Mouse (Mus musculus): Measurements from ENCODE around the gene Slc35e3. TPM values are rescaled to one million over a fixed set of nuclear protein-coding genes. Genes with fewer than 3 reads are reported as not detected.

The Slc35e3 gene
- polyA plus RNA-seq, 1 experiment from 2014 or later = 17.5 TPM

- no peak overlapping the region for H3K27ac ChIP-seq
- ATAC-seq (ENCODE audit: borderline replicate concordance, extremely low read depth, low FRiP score, low TSS enrichment) = no peak
- H3K4me2 ChIP-seq = no peak overlapping the region
- H3K36me3 ChIP-seq = peaks cover 82% of the 10 kb centered on the region
- H3K4me3 ChIP-seq = no peak overlapping the region
- no peaks in the 10 kb centered on the region for H3K27me3 ChIP-seq
- WGBS = 88% methylated on average over 3 of the region's 3 CpGs
- H3K9ac ChIP-seq = no peak overlapping the region
- no peaks in the 10 kb centered on the region; the same call in 1 of the 2 replicates for H3K4me1 ChIP-seq
- no peaks in the 10 kb centered on the region for H3K9me3 ChIP-seq
Measured at GRCm38 (mm10) chr10:117703506-117703905, 42.7 kb downstream of the Slc35e3 start.

GRCm38 (mm10) chr10:117702024-117702833 lies 43.9 kb downstream of the Slc35e3 start:
- H3K9ac ChIP-seq = no peak overlapping the region
- no peaks in the 10 kb centered on the region for H3K27me3 ChIP-seq
- no peak overlapping the region for H3K4me2 ChIP-seq
- no peak overlapping the region for H3K4me3 ChIP-seq
- no peak overlapping the region for H3K27ac ChIP-seq
- no peaks in the 10 kb centered on the region; the same call in 1 of the 2 replicates for H3K4me1 ChIP-seq
- no peaks in the 10 kb centered on the region for H3K9me3 ChIP-seq
- WGBS = 92% methylated on average over 6 of the region's 6 CpGs
- ATAC-seq (ENCODE audit: borderline replicate concordance, extremely low read depth, low FRiP score, low TSS enrichment) = no peak
- peaks cover 89% of the 10 kb centered on the region for H3K36me3 ChIP-seq

- Histone ChIP-seq H3K4me2 (no peak overlapping the region), H3K4me1 (no peaks in the 10 kb centered on the region), H3K27ac (no peak overlapping the region), H3K9ac (no peak overlapping the region), H3K4me3 (no peak overlapping the region), H3K27me3 (no peaks in the 10 kb centered on the region), H3K36me3 (peaks cover 90% of the 10 kb centered on the region), H3K9me3 (no peaks in the 10 kb centered on the region)
- ATAC-seq (ENCODE audit: borderline replicate concordance, extremely low read depth, low FRiP score, low TSS enrichment) = no peak
- WGBS = 89% methylated on average over 6 of the region's 6 CpGs
Measured at GRCm38 (mm10) chr10:117701034-117701829, 44.9 kb downstream of the Slc35e3 start.

GRCm38 (mm10) chr10:117700450-117700849 lies 45.7 kb downstream of the Slc35e3 start:
- no peaks in the 10 kb centered on the region for H3K27me3 ChIP-seq
- H3K27ac ChIP-seq = no peak overlapping the region
- H3K4me3 ChIP-seq = no peak overlapping the region
- no peaks in the 10 kb centered on the region for H3K4me1 ChIP-seq
- H3K9me3 ChIP-seq = no peaks in the 10 kb centered on the region
- no peak for ATAC-seq (ENCODE audit: borderline replicate concordance, extremely low read depth, low FRiP score, low TSS enrichment)
- 86% methylated on average over 1 of the region's 1 CpGs for WGBS
- peaks cover 95% of the 10 kb centered on the region for H3K36me3 ChIP-seq
- H3K9ac ChIP-seq = no peak overlapping the region
- H3K4me2 ChIP-seq = no peak overlapping the region

- WGBS = 92% methylated on average over 4 of the region's 4 CpGs
- H3K9me3 ChIP-seq = no peaks in the 10 kb centered on the region
- no peaks in the 10 kb centered on the region for H3K4me1 ChIP-seq
- no peak overlapping the region for H3K27ac ChIP-seq
- H3K27me3 ChIP-seq = no peaks in the 10 kb centered on the region
- no peak overlapping the region for H3K9ac ChIP-seq
- H3K36me3 ChIP-seq = peaks cover 95% of the 10 kb centered on the region
- H3K4me2 ChIP-seq = no peak overlapping the region
- ATAC-seq (ENCODE audit: borderline replicate concordance, extremely low read depth, low FRiP score, low TSS enrichment) = no peak
- H3K4me3 ChIP-seq = no peak overlapping the region
Measured at GRCm38 (mm10) chr10:117699914-117700313, 46.3 kb downstream of the Slc35e3 start.

GRCm38 (mm10) chr10:117698313-117699138 lies 47.6 kb downstream of the Slc35e3 start:
- Histone ChIP-seq H3K27ac (no peak overlapping the region), H3K36me3 (peaks cover 93% of the 10 kb centered on the region), H3K27me3 (no peaks in the 10 kb centered on the region), H3K4me1 (no peaks in the 10 kb centered on the region), H3K4me3 (no peak overlapping the region), H3K9me3 (no peaks in the 10 kb centered on the region), H3K9ac (no peak overlapping the region), H3K4me2 (no peak overlapping the region)
- no peak for ATAC-seq (ENCODE audit: borderline replicate concordance, extremely low read depth, low FRiP score, low TSS enrichment)
- WGBS = 92% methylated on average over 10 of the region's 10 CpGs

- no peaks in the 10 kb centered on the region for H3K27me3 ChIP-seq
- H3K4me1 ChIP-seq = no peaks in the 10 kb centered on the region
- no peak for ATAC-seq (ENCODE audit: borderline replicate concordance, extremely low read depth, low FRiP score, low TSS enrichment)
- H3K27ac ChIP-seq = no peak overlapping the region
- no peak overlapping the region for H3K4me2 ChIP-seq
- no peak overlapping the region for H3K4me3 ChIP-seq
- WGBS = 86% methylated on average over 3 of the region's 3 CpGs
- no peaks in the 10 kb centered on the region for H3K9me3 ChIP-seq
- peaks cover 90% of the 10 kb centered on the region for H3K36me3 ChIP-seq
- H3K9ac ChIP-seq = no peak overlapping the region
Measured at GRCm38 (mm10) chr10:117697561-117698115, 48.5 kb downstream of the Slc35e3 start.

GRCm38 (mm10) chr10:117696827-117697560 lies 49.2 kb downstream of the Slc35e3 start:
- Histone ChIP-seq H3K27me3 (no peaks in the 10 kb centered on the region), H3K27ac (no peak overlapping the region), H3K9me3 (no peaks in the 10 kb centered on the region), H3K4me3 (no peak overlapping the region), H3K9ac (no peak overlapping the region), H3K4me1 (no peaks in the 10 kb centered on the region), H3K4me2 (no peak overlapping the region), H3K36me3 (peaks cover 92% of the 10 kb centered on the region)
- ATAC-seq (ENCODE audit: borderline replicate concordance, extremely low read depth, low FRiP score, low TSS enrichment) = no peak
- 88% methylated on average over 6 of the region's 6 CpGs for WGBS

GRCm38 (mm10) chr10:117696021-117696826 lies 49.9 kb downstream of the Slc35e3 start:
- no peaks in the 10 kb centered on the region for H3K4me1 ChIP-seq
- H3K9ac ChIP-seq = no peak overlapping the region
- H3K36me3 ChIP-seq = peaks cover 92% of the 10 kb centered on the region
- H3K27me3 ChIP-seq = no peaks in the 10 kb centered on the region
- no peak for ATAC-seq (ENCODE audit: borderline replicate concordance, extremely low read depth, low FRiP score, low TSS enrichment)
- no peak overlapping the region for H3K27ac ChIP-seq
- 83% methylated on average over 8 of the region's 8 CpGs for WGBS
- no peak overlapping the region for H3K4me2 ChIP-seq
- H3K4me3 ChIP-seq = no peak overlapping the region
- H3K9me3 ChIP-seq = no peaks in the 10 kb centered on the region

- H3K36me3 ChIP-seq = peaks cover 92% of the 10 kb centered on the region
Measured at GRCm38 (mm10) chr10:117695605-117696004, 50.6 kb downstream of the Slc35e3 start.

More at GRCm38 (mm10) chr10:117695605-117696004, 50.6 kb downstream of the Slc35e3 start:
- Histone ChIP-seq H3K4me2 (no peak overlapping the region), H3K9me3 (no peaks in the 10 kb centered on the region), H3K9ac (no peak overlapping the region), H3K4me3 (no peak overlapping the region), H3K27ac (no peak overlapping the region), H3K27me3 (no peaks in the 10 kb centered on the region), H3K4me1 (no peaks in the 10 kb centered on the region)
- 97% methylated on average over 4 of the region's 4 CpGs for WGBS
- no peak for ATAC-seq (ENCODE audit: borderline replicate concordance, extremely low read depth, low FRiP score, low TSS enrichment)
